Mouse (Mus musculus): Measurements from ENCODE around the gene Apbb2.

DNA sequence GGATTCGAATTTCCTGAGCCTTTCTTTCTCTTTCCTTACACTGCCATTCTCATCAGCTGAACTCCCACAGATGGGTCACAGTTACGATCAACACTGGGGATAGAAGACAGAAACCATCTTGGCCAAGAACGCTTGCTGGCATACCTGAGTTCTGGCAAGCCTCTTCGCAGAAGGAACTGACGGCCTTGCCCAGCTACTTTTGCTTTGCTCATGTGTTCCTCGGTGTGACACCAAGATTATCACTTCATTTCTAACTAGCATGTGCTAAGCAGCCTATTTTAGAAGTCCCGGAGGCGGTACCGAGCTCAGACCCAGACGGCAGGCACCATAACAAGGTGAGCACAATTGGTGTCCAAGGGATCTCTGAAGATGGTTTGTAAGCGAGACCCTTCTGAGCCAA lies 12.9 kb downstream of the Apbb2 start:
- TF ChIP-seq EP300 (IDR thresholded peaks at IDR 0.05; ENCODE audit: low read depth) (no peak), CTCF (IDR thresholded peaks at IDR 0.05; ENCODE audit: low read depth) (no peak)

All from liver, postnatal 0 days (tissue).